Mouse (Mus musculus): ENCODE results near the gene Olfr881. TPM values are rescaled to one million over a fixed set of nuclear protein-coding genes. Genes with fewer than 3 reads are reported as not detected.

Gene Olfr881
- polyA plus RNA-seq (2012; rRNA removed) = not detected in 2 replicates

DNA sequence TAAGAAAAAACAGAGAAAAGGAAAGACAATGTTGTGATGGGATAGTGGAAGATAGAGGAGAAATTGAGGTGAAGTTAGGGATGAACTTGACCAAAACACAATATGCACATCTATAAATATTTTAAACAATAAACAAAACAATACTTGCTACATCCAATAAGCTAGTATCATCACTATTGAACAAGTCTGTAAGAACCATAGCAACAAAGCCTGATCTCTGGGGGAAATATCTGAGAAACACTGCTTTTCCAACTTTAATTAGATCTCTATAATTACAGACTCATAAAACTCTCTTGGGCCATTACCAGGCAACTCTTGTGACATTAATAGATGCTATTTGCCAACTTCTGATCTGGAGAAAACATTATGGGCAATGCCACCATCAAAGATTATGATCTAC lies at the start of gene Olfr881:
TSS of gene Olfr881 (plus strand) at position 301 of the 400 bp plus-strand sequence.
- DNase-seq = no peak
- TF ChIP-seq CTCF (IDR thresholded peaks at IDR 0.05; ENCODE audit: insufficient read depth, low read length) (no peak), POLR2A (IDR thresholded peaks at IDR 0.05; ENCODE audit: borderline replicate concordance, extremely low read depth, low read depth, low read length) (no peak)
- no peak within 1 kb of the TSS for H3K4me3 ChIP-seq (replicated peaks; ENCODE audit: extremely low read depth, low read depth, low read length)
- no peaks in the 10 kb centered on the region for H3K4me1 ChIP-seq (ENCODE audit: control insufficient read depth, insufficient read depth, low read length)

GRCm38 (mm10) chr9:37998581-37999204 lies 7.1 kb downstream of the Olfr881 start:
- 33% methylated on average over 2 of the region's 2 CpGs for WGBS
- TF ChIP-seq POLR2A (IDR thresholded peaks at IDR 0.05; ENCODE audit: borderline replicate concordance, extremely low read depth, low read depth, low read length) (no peak), CTCF (IDR thresholded peaks at IDR 0.05; ENCODE audit: insufficient read depth, low read length) (no peak)
- no peak overlapping the region for H3K4me3 ChIP-seq (replicated peaks; ENCODE audit: extremely low read depth, low read depth, low read length)
- no peaks in the 10 kb centered on the region for H3K4me1 ChIP-seq (ENCODE audit: control insufficient read depth, insufficient read depth, low read length)
- no peak for DNase-seq

GRCm38 (mm10) chr9:38000021-38000420 lies 8.4 kb downstream of the Olfr881 start:
- WGBS = 22% methylated on average over 1 of the region's 1 CpGs
- no peaks in the 10 kb centered on the region for H3K4me1 ChIP-seq (ENCODE audit: control insufficient read depth, insufficient read depth, low read length)
- TF ChIP-seq POLR2A (IDR thresholded peaks at IDR 0.05; ENCODE audit: borderline replicate concordance, extremely low read depth, low read depth, low read length) (no peak), CTCF (IDR thresholded peaks at IDR 0.05; ENCODE audit: insufficient read depth, low read length) (no peak)
- H3K4me3 ChIP-seq (replicated peaks; ENCODE audit: extremely low read depth, low read depth, low read length) = no peak overlapping the region
- DNase-seq = no peak

DNA sequence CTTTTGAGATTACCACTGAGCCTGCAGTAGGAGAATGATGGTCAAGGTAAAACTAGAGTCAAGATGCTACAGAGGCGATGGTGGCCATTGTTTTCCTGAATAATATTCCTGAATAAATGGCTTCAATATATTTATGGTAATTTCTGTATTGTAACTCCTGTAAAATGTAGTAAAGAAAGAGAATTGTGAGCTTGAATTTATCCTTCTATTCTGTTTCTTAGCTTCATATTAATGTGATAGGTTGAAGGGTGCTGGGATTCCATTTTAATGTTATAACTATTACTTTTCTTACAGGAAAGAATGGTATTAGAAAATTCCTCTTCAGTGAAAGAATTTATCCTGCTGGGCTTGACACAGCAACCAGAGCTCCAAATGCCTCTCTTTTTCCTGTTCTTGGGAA lies 33.9 kb downstream of the Olfr881 start, which contains the start of gene Olfr883:
TSS of gene Olfr883 (plus strand) at position 301 of the 400 bp plus-strand sequence.
- DNase-seq = no peak
- Histone ChIP-seq H3K4me1 (ENCODE audit: control insufficient read depth, insufficient read depth, low read length) (no peaks in the 10 kb centered on the region), H3K4me3 (replicated peaks; ENCODE audit: extremely low read depth, low read depth, low read length) (no peak within 1 kb of the TSS)
- 84% methylated on average over 1 of the region's 1 CpGs for WGBS
- TF ChIP-seq CTCF (IDR thresholded peaks at IDR 0.05; ENCODE audit: insufficient read depth, low read length) = no peak
- TF ChIP-seq POLR2A (IDR thresholded peaks at IDR 0.05; ENCODE audit: borderline replicate concordance, extremely low read depth, low read depth, low read length) = no peak

Other genes starting within 250 kb of the Olfr881 start
- gene Olfr874, start 246.7 kb upstream of the Olfr881 start, polyA plus RNA-seq (2012; rRNA removed) = not detected in 2 replicates
- gene Olfr875, start 220.0 kb upstream of the Olfr881 start, polyA plus RNA-seq (2012; rRNA removed) = 0.11 TPM in 1 of 2 replicates, not detected in the other
- not detected in 2 replicates for gene Olfr876, start 188.8 kb upstream of the Olfr881 start, polyA plus RNA-seq (2012; rRNA removed)
- gene Olfr877, start 137.6 kb upstream of the Olfr881 start, polyA plus RNA-seq (2012; rRNA removed) = not detected in 2 replicates
- gene Olfr145, start 95.1 kb upstream of the Olfr881 start, polyA plus RNA-seq (2012; rRNA removed) = not detected in 2 replicates
- not detected in 2 replicates for gene Olfr878, start 74.0 kb upstream of the Olfr881 start, polyA plus RNA-seq (2012; rRNA removed)
- gene Olfr883, start 34.0 kb downstream of the Olfr881 start, polyA plus RNA-seq (2012; rRNA removed) = not detected in 2 replicates
- gene Olfr884, start 54.7 kb downstream of the Olfr881 start, polyA plus RNA-seq (2012; rRNA removed) = not detected in 2 replicates
- not detected in 2 replicates for gene Olfr885, start 69.5 kb downstream of the Olfr881 start, polyA plus RNA-seq (2012; rRNA removed)
- gene Olfr887, start 92.2 kb downstream of the Olfr881 start, polyA plus RNA-seq (2012; rRNA removed) = not detected in 2 replicates
- not detected in 2 replicates for gene Olfr888, start 116.3 kb downstream of the Olfr881 start, polyA plus RNA-seq (2012; rRNA removed)
- gene Olfr889, start 123.4 kb downstream of the Olfr881 start, polyA plus RNA-seq (2012; rRNA removed) = not detected in 2 replicates
- not detected in 2 replicates for gene Olfr890, start 150.7 kb downstream of the Olfr881 start, polyA plus RNA-seq (2012; rRNA removed)
- not detected in 2 replicates for gene Olfr891, start 189.0 kb downstream of the Olfr881 start, polyA plus RNA-seq (2012; rRNA removed)
- not detected in 2 replicates for gene Olfr893, start 216.5 kb downstream of the Olfr881 start, polyA plus RNA-seq (2012; rRNA removed)
- gene Olfr894, start 226.2 kb downstream of the Olfr881 start, polyA plus RNA-seq (2012; rRNA removed) = not detected in 2 replicates

Measured in lung, adult 2 months (tissue).